Mouse (Mus musculus): ENCODE measurements around the gene Got1.
"Not testable (repeated sequence)": the region's sequence is repeated elsewhere in the genome, so short reads cannot be mapped to it uniquely, and the experiment has no call there.

Gene Got1

GRCm38 (mm10) chr19:43493316-43493715, 31.1 kb downstream of the Got1 start:
- in situ Hi-C loops (cut with MboI; ENCODE audit: low sequenced_read_pairs): not testable (repeated sequence)

GRCm38 (mm10) chr19:43487429-43487828, 37.0 kb downstream of the Got1 start:
- in situ Hi-C loops (cut with MboI; ENCODE audit: low sequenced_read_pairs): no loop called here

- in situ Hi-C loops (cut with MboI; ENCODE audit: low sequenced_read_pairs): no loop called here
Measured at GRCm38 (mm10) chr19:43480512-43480911, 43.9 kb downstream of the Got1 start.

GRCm38 (mm10) chr19:43479431-43479830, 45.0 kb downstream of the Got1 start:
- in situ Hi-C loops (cut with MboI; ENCODE audit: low sequenced_read_pairs): no loop called here

GRCm38 (mm10) chr19:43478891-43479290, 45.5 kb downstream of the Got1 start:
- in situ Hi-C loops (cut with MboI; ENCODE audit: low sequenced_read_pairs): no loop called here

- in situ Hi-C loops (cut with MboI; ENCODE audit: low sequenced_read_pairs): no loop called here
Measured at GRCm38 (mm10) chr19:43477436-43477835, 47.0 kb downstream of the Got1 start.

- in situ Hi-C loops (cut with MboI; ENCODE audit: low sequenced_read_pairs): no loop called here
Measured at GRCm38 (mm10) chr19:43476063-43476462, 48.3 kb downstream of the Got1 start.

- in situ Hi-C loops (cut with MboI; ENCODE audit: low sequenced_read_pairs): no loop called here
Measured at GRCm38 (mm10) chr19:43475642-43476041, 48.8 kb downstream of the Got1 start.

- in situ Hi-C loops (cut with MboI; ENCODE audit: low sequenced_read_pairs): no loop called here
Measured at GRCm38 (mm10) chr19:43472781-43473180, 51.6 kb downstream of the Got1 start.

- in situ Hi-C loops (cut with MboI; ENCODE audit: low sequenced_read_pairs): no loop called here
Measured at GRCm38 (mm10) chr19:43472331-43472730, 52.1 kb downstream of the Got1 start.

GRCm38 (mm10) chr19:43469333-43469732, 55.1 kb downstream of the Got1 start:
- in situ Hi-C loops (cut with MboI; ENCODE audit: low sequenced_read_pairs): no loop called here

- in situ Hi-C loops (cut with MboI; ENCODE audit: low sequenced_read_pairs): no loop called here
Measured at GRCm38 (mm10) chr19:43467927-43468685, 56.3 kb downstream of the Got1 start.

GRCm38 (mm10) chr19:43465601-43466255, 58.7 kb downstream of the Got1 start:
- in situ Hi-C loops (cut with MboI; ENCODE audit: low sequenced_read_pairs): no loop called here

GRCm38 (mm10) chr19:43465076-43465475, 59.3 kb downstream of the Got1 start:
- in situ Hi-C loops (cut with MboI; ENCODE audit: low sequenced_read_pairs): no loop called here

GRCm38 (mm10) chr19:43464294-43464687, 60.1 kb downstream of the Got1 start:
- in situ Hi-C loops (cut with MboI; ENCODE audit: low sequenced_read_pairs): no loop called here

GRCm38 (mm10) chr19:43463546-43464293, 60.7 kb downstream of the Got1 start:
- in situ Hi-C loops (cut with MboI; ENCODE audit: low sequenced_read_pairs): no loop called here

GRCm38 (mm10) chr19:43462141-43462540, 62.3 kb downstream of the Got1 start:
- in situ Hi-C loops (cut with MboI; ENCODE audit: low sequenced_read_pairs): no loop called here

GRCm38 (mm10) chr19:43460481-43460880, 63.9 kb downstream of the Got1 start:
- in situ Hi-C loops (cut with MboI; ENCODE audit: low sequenced_read_pairs): no loop called here

- in situ Hi-C loops (cut with MboI; ENCODE audit: low sequenced_read_pairs): no loop called here
Measured at GRCm38 (mm10) chr19:43459948-43460347, 64.5 kb downstream of the Got1 start.

- in situ Hi-C loops (cut with MboI; ENCODE audit: low sequenced_read_pairs): no loop called here
Measured at GRCm38 (mm10) chr19:43453025-43453424, 71.4 kb downstream of the Got1 start.

- in situ Hi-C loops (cut with MboI; ENCODE audit: low sequenced_read_pairs): no loop called here
Measured at GRCm38 (mm10) chr19:43452176-43452575, 72.2 kb downstream of the Got1 start.

GRCm38 (mm10) chr19:43451563-43451962, 72.8 kb downstream of the Got1 start:
- in situ Hi-C loops (cut with MboI; ENCODE audit: low sequenced_read_pairs): no loop called here

Data from CH12F3 (cell line).